Mouse (Mus musculus) adrenal gland, postnatal 10 days (tissue): ENCODE measurements at regions not wholly inside any gene's neighbourhood (a gene's known extent, or its start where the extent isn't known, plus 50 kb on each side); places are given as distances from the start of the nearest gene placed in this dataset.
A peak's percentile ranks its signal among the peaks of the same experiment; 100 is the strongest.

Experiments
- DNase-seq: peaks from one replicate; pipeline ENCODE4 v3.0.0; 2021; ENCODE audit warnings: mixed read lengths

- DNase-seq, result peak; percentile 15
Measured at GRCm38 (mm10) chr3:149625066-149625465, 634.7 kb upstream of the Adgrl2 start.

DNA sequence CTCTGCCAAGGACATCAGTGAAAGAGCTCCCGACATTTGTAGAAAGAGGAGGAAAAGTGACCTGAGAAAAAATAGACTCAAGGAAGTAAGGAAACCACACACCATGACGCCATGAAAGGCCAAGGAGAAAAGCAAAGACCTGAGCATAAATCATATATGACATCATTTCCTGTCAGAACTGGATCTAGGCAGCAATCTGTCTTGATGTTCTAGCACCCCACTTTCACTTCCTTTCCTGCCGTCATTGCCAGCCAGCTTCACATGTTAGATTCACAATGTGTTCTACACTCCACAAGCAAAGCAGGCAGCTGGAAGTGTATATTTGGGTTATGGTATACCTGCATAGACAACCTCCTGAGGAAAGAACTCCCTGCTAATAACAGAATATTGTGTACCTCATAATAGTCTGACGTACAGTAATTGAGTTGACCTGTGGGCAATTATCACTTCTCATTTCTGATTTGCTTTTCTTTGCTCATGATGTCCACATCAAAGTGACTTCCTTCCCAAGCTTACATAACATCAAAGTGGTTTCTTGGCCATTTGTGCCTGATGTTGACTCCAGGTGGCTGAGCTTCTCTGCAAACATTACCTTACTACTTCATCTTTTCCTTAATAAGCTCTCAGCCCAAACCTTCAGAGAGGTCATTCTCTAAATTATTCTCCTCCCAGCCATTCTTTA is 633.6 kb upstream of the Adgrl2 start:
- DNase-seq, result no peak

DNA sequence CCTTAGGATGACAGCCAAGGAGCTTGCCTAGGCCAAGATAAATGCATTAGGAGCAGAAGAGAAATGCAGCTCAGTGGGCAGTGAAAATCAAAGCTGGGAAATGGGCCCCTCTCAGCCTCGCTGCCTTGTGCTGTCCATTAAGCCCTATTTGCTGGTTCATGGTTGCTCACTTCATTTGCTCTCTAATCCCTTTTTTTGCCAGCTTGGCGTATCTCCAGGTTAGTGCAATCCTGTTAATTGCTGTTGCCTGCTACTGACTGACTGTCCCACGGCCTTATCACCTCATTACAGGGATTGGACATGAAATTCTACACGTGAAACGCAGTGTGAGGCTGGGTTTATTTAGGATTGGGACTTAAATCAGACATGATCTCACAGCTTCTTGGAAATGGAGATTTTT is 613.5 kb upstream of the Adgrl2 start:
- DNase-seq, result peak; percentile 15

DNA sequence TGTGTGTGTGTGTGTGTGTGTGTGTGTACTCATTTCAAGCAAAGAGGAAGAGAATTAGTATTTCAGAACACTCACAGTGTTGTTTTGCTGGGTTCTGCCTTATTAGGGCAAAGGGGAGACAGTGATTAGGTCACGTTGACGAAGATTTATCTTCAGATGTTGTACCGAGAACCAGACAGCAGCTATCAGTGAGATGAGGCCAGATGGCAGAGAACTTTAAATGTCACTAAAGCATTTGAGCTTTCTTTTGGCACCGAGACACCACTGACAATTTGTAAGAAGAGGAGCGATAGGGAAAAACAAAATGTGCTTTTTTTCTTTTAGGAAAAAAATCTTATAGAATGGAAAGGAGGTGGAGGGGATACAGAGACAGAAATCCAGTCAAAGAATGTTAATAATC is 610.9 kb upstream of the Adgrl2 start:
- no peak for DNase-seq

GRCm38 (mm10) chr3:149594470-149594869 is 604.1 kb upstream of the Adgrl2 start:
- DNase-seq, result peak; percentile 58

GRCm38 (mm10) chr3:149585769-149586168 is 595.4 kb upstream of the Adgrl2 start:
- DNase-seq, result no peak

GRCm38 (mm10) chr3:149581141-149581540 is 590.8 kb upstream of the Adgrl2 start:
- no peak for DNase-seq

DNA sequence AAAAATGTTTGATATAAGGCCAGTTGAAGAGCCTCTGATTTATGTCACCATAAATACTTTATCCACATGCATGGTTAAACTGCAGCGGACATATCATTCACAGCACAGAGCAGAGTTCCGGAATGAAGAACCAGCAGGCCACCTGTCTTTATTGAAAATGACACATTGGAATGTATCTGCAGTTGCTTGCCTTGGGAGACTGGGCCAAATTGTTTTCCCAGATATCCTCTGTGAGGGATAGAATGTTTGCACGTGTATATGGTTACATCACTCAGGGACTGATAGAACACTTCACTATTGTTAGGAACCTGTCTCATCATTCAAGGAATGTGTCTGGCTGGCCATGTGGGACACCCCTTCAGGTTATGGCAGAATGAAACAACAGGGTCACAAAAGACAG is 585.3 kb upstream of the Adgrl2 start:
- no peak for DNase-seq

DNA sequence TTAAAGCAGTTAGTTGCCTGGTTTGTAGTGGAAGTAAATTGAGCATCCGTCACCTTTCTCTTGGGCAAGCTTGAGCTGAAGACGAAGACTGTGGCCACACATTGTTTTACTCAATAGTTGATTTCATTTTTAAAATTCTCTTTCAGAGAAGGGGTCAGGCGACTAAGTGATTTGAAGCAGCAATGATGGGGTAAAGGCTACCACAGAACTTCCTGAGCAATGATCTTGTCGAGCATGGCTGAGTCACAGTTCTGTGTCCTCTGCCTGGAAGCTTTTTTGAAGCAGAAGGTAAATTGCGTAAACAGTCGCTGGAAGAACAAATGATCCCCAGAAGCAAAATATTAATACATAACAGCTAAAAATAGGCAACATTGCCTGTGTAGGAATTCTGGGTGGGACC is 576.5 kb upstream of the Adgrl2 start:
- DNase-seq, result no peak

- no peak for DNase-seq
Measured at GRCm38 (mm10) chr3:149550231-149550951, 560.0 kb upstream of the Adgrl2 start.

DNA sequence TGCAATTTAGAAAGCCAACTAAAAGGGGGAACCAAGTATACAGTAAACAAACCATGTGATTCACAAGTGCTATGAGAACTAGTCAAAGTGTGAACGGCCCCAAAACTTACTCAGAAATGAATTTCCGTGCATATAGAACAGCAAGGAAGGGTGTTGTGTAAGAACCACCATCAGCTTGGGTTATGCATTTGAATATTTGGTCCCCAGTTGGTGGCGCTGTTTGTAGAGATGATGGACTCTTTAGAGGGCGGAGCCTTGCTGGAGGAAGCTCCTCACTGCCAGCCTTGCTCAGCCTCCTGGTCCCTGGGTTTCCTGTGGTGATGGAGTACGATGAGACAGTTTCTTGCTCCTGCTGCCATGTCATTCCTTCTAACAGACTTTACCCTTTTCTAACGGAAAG is 556.7 kb upstream of the Adgrl2 start:
- peak; percentile 33 for DNase-seq

- peak; percentile 14 for DNase-seq
Measured at GRCm38 (mm10) chr3:149546256-149546655, 555.9 kb upstream of the Adgrl2 start.

DNA sequence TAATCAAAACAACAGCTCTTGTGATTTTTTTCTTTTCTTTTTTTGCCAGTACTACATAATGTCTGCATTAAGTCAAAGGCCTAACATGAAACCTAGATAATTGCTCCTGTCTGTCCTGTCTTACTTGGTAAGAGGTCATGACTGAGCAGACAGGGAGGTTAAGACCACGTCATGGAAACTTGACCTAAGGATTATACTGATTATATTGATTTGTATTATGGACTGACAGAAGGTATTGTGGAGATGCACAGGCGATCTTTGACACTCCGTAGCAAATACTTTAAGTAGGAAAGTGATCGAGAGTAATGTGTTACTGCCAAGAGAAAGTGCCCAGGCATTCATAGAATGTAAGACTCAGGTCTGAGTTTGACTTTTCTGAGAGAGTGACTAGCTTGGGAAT is 543.8 kb upstream of the Adgrl2 start:
- DNase-seq, result no peak

- DNase-seq, result no peak
Measured at GRCm38 (mm10) chr3:149530026-149530607, 539.8 kb upstream of the Adgrl2 start.

DNA sequence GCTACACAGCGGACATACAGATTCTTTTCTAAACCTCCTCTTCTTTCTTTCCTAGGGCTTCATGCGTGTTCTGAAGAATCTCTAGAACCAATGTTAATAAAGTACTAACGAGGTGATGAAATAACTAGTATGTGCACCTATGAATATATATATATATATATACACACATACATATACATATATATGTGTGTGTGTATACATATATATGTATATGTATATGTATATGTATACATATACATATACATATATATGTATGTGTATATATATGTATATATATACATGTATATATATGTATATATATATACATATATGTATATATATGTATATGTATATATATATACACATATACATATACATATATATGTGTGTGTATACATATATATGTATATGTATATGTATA is 536.2 kb upstream of the Adgrl2 start:
- no peak for DNase-seq

DNA sequence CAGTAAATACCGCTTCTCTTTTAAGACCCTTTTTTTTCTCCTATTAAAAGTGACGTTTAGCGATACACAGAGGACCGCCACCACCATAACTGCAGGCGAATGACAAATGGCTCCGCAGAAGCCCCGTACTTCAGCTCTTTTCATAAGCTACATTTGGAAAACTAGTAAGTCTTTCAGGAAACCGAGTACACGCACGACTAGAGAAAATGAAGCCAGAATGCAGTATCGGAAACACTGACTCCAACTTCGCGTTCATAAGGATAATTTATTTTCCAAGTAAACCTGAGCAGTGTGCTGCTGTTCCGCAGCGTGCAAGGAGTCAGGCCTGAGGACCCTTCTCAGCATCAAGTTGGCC is 529.2 kb upstream of the Adgrl2 start:
- no peak for DNase-seq

- no peak for DNase-seq
Measured at GRCm38 (mm10) chr3:149518928-149519574, 528.7 kb upstream of the Adgrl2 start.

DNA sequence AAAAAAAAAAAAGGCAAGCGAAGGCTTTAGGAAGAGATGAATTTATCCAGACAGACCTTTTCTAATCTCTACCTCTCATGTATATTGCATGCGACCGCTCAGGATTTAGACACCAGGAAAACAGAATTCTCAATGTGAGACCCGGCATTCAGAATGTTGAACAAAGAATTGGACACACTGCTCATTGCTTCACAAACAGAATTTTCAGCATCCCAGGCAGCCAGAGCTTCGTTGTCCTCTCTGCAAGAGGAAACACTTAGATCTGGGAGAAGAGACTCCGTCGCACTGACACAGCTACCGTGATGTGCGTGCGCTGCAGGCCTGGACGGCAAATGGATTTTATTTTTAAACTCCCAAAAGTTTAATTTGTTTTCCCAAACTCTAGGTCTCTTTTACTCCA is 527.2 kb upstream of the Adgrl2 start:
- no peak for DNase-seq

DNA sequence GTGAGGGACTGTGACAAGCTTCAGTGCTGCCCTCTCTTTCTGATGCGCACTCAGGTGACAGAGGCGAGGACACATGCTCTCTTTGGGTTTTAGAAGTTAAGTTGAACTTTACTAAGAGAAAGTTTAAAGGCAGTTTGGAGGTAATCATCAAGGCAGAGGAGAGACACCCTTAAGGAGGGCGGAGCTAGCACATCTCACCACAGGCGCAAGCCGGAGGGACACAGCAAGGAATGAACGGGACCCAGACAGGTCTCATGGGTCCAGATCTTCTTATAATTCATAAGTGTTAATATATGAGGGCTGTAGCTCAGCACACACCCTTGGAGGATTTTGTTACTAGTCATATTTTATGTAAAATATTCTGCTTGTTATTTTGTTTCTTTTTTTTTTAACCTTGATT is 518.8 kb upstream of the Adgrl2 start:
- no peak for DNase-seq

- no peak for DNase-seq
Measured at GRCm38 (mm10) chr3:149508671-149509070, 518.3 kb upstream of the Adgrl2 start.

DNA sequence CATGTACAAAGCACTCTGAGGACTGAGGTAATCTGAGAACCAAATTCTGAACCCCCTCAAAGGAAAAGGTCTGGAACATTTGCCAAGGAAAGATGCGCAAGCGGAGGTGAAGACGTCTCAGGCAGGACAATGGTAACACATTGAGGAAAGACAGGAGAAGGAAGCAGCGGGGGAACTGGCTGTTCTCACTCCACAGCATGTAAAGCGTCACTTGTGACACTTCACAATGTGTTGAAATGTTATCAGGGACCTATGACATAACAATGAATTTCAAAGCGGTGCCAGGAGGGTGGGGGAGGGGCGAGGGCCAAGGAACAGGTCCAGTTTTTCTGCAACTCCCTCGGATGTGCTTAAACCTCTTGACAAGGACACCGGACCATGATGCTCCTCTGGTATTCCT is 515.3 kb upstream of the Adgrl2 start:
- DNase-seq, result no peak

DNA sequence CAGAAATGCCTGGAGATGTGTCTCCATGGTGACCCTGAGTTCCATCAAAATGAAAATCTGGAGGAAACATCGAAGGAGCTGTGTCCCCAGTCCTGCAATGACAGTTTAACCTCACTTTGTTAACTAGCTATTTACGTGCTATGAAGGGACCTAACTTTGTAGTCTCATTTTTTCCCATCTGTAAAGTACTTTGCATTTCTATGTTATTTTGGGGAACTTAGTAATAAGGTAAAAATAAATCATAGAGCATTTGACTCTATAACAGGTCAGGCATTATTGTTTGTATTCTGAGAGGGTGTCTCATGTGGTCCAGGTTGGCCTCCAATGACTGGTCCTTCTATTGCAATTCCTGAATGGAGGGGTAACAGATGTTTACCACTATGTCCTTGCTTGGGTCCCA is 513.6 kb upstream of the Adgrl2 start:
- DNase-seq, result no peak

GRCm38 (mm10) chr3:149500130-149500529 is 509.8 kb upstream of the Adgrl2 start:
- no peak for DNase-seq
